Mouse (Mus musculus) frontal cortex, postnatal 36 days (tissue): ENCODE data around the gene Pcsk6.

ENCODE experiments used
- DNase-seq, 2 experiments: peaks; one replicate each; pipeline ENCODE4 v3.0.0; 2022; ENCODE audit warnings: low spot score in 2 of 2

Pcsk6 gene

DNA sequence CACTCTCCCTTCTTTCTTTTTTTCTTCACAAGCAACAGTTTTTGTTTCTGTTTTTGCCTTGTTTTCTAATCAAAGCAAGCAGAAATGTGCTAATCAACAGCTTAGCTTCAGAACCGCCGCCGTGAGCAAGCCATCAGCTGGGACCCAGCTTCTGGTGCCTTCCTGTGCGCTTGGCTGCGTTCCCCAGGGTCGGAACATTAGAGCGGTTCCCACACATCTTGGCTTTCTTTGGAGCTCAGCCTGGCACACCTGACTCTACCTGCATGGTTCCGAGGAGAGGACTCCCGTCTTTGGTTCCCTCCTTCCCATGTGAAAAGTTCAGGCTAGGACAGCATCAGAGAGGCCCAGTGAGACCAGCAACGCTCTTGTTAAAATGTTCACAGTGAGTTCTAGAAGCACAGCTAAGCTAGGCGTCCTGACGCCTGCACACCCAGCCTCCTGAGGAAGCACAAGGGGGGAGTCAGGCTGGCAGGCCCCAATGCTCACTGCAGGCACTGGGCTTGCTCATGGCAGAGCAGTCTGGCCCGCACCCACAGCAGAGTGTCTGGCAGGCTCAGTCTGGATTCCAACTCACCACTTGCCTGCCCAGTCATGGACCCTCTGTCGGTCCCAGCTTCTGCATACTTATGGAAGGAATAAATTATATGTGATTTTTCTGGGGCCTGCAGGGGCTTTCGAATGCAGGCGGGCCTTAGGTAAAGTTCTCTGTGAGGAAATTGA is 139.7 kb downstream of the Pcsk6 start:
- DNase-seq = no peak

DNA sequence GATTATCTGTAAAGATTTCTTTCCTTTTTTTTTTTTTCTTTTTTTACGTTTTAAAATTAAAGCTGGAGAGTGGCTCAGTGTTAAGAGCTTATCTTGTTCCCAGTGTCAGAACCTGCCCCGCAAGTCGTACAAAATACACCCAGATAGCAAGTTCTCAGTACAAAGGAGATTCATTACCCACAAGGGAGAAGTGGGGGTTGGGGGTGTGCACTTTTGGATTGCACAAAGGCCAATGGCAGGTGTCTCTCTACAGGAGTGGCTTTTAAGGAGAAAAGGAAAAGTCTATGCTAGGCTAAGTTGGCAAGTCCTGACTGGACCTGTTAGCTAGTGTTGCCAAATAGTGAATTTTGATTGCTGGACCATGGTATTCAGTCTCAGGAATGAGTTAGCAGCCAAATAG is 140.3 kb downstream of the Pcsk6 start:
- no peak for DNase-seq

DNA sequence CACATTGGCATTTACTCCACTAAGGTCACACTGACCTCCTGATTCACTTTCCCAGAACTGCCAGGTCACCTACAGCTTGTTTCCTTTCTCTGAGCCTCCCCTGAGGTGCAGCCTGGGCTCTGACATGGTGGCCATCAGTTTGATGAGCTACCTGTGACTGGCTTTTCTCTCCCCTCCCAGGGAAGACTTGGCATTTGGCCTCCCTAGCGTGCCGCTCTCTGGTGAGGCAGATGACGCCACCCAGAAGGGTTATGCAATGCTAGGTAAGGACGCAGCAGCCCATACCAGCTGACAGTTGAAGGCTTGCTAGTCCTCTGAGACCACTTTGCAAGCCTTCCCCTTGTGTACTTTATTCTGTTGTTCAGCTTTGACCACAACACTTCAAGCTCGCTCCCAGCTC is 141.9 kb downstream of the Pcsk6 start:
- no peak for DNase-seq

DNA sequence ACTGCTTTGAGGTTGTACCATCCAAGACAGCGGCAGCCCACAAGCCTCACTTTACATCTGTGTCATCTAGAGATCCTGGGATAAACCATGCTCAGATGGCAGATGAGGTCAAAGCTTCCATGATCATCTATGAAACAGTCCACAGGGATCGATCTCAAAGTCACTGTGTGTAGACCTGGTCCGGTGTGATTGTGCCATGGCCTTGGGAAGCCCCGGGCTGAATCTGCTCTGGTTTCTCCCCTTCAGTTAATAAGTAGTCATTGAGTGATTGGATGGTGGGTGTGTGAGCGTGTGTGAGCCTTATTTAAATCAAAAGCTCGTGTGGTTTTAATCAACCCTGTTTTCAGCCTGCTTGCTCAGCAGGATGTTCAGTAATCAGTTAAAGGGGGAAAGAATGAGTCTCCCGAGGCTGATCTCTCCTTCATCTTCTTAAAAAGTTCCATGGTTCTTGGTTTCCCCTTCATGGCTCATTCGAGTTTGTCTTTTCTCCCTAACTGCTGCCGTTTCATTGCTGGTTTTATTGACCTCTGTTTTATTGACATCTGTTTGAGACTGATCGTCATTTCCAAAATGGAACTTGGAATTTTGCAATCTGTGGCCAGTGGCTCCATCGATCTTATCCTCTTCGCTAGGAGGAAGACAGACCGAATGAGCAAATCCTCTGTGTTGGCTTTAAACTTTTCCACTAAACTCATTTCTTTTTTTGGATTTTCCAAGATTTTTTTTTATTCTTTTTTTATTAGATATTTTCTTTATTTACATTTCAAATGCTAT is 142.5 kb downstream of the Pcsk6 start:
- no peak for DNase-seq

DNA sequence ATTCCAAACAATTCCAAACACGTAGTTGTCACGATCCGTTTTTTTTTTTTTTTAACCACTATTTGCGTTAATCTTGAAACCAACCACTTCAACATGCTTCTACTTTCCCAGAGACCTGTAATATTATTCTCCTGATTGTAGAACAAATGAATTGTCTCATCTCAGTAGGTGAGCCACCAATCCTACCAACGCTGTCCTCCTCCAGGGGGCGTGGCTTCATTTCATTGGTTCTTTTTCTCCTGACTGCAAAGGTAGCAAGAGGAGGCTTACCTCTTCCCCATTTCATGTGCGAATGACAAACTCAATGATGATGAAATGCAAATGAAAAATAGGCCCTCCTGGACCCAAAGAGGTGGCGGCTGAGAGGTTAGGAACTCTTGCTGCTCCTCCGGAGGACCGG is 143.5 kb downstream of the Pcsk6 start:
- no peak for DNase-seq

DNA sequence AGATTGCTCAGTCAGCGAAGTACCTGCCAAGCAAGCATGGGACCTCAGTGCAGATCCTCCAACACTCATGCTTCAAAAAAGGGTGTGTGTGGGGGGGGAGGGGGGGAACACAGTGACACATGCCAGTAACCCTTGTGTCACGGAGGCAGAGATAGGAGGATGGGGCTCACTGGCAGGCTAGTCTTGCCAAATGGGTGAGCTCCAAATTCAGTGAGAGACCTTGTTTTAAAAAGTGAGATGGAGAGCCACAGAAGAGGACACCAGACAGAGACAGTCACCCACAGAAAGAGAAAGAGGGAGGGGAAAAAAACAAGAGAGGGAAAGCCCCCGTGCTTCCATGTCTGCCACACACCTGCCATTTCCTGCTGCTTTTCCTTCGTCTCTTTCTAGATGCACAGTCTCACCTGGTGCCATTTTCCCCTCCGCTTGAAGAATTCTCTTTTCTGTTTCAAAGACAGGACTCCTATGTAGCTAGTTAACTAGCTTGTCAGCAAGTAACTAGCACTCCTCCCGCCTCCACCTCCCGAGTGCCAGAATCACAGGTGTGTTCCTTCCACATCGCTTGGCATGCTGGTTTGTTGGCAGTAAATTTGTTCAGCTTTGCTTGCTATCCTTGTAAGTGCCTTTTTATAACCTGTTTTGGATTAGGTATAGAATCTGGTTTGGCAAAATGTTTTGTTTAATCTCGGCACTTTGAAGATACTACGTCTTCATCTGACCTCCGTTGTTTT is 146.8 kb downstream of the Pcsk6 start:
- no peak for DNase-seq

DNA sequence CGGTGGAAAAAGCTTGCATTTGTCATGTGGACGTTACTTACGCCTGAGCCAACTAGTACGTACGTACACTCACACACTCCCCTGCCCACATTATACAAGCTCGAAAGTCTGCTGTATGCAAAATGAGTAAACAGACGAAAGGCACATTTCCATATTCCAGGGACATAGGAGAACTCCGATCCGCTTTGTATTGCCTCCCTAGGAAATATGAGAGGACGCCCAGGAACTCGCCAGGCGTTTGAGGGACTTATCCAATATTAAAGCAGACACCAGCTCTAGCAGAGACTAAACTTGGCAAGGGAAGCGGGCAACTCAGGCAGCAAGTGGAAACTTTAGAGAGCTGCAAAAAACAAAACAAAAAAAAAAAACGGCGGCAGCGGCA is 147.3 kb downstream of the Pcsk6 start:
- peak in 1 of 2 experiments; percentile 26 for DNase-seq

DNA sequence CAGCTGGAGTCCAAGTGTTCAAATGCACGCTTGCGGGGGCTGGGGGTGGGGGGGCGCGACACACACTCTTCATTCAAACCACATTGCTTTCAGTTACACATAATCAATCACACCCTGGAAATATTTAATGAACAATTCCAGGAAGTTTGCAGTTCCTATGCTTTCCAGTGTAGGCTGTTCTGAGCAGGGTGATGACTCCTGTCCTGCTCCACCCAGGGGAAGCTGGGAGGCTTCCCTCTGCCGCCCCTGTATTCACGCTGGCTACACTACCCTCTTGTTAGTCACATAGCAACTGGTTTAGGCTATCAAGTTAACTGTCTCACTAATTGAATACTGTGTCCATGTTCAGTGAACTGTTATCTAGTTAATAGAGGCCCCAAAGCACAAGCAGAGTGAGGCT is 149.0 kb downstream of the Pcsk6 start:
- DNase-seq = no peak

DNA sequence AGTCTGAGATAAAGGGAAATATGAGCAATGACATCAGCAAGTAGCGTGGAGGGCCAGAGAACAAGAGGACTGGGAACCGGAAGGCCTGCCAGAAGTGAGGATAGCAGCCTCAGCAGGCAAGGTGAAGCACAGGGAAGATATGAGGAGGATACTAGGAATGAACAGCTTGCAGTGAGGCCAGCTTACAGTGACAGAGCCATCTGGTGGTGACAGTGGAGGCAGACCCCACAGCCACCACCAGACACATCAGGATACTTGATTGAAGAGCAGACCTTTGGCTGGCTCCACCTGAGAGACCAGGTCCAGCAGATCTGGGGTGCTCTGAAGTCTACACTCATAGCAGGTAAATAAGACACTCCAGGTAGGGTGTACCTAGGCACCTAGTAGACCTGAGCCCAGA is 166.2 kb downstream of the Pcsk6 start:
- DNase-seq = peak; percentile 26 to 30

DNA sequence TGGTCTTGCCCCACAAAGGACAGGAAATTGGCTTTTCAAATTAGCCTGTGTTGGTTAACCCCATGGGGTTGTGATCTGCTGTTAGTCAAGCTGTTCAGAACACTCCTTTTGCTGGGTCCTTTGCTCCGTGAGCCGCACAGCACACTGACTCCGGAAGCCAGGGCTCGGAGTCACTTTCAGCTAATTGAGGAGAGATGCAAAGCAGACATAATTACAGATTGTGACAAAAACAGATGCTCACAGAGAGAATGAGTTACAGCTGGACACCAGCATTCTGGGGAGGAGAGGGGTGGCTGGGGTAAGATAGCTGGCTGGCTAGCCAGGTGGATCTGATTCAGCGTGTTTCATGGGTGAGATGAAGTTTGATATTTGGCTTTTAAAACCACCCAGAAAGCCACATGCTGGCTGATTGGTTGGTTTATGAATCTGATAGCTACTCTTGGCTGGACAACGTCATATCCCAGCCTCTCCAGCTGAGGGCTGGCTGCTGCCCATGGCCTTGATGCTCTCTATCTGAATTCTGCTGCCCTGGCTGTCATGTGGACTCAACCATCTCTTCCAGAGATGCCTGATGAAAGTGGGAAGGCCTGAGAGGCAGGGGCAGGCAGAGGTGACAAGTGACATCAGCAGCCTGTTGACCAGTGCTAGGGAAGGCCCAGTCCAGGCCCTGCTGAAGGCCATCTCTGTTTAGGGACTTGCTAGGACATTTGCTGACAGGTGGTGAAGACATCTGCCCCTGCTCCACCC is 167.4 kb downstream of the Pcsk6 start:
- DNase-seq = no peak

DNA sequence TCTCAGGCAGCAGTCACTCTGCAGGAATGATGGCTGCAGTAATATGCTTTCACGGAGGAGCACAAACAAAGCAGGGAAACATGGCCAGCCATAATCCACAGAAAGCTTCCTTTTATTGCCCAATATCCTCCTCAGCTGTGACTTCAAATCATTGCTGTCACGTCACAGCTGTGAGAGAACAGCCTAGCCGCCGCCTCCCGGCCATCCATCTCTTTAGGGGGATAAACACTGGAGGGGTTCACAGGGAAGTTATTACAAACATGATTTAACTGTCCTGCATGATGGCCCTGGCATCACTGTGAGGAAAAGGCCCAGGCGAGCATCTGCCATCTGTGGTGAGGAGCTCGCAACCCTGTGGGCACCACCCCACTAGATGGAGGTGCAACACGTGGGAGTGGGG is 175.3 kb downstream of the Pcsk6 start:
- no peak for DNase-seq

DNA sequence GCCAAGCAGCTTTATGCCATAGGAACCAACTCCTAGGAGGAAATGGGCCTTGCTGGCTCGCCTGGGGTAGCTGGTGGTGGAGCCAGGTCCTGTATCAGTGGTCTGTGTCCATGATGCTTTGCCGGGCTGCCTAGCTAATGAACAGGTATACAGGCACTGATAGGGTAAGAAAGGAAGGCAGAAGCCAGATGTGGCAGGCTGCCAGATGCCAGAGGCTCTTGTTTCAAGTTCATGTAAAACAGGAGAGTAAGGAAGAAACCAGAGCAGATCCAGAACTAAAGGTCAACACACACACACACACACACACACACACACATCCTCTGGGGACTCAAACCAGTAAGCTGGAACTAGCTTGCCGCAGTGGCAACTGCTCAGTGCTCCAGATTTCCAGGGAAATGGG is 176.7 kb downstream of the Pcsk6 start:
- no peak for DNase-seq

DNA sequence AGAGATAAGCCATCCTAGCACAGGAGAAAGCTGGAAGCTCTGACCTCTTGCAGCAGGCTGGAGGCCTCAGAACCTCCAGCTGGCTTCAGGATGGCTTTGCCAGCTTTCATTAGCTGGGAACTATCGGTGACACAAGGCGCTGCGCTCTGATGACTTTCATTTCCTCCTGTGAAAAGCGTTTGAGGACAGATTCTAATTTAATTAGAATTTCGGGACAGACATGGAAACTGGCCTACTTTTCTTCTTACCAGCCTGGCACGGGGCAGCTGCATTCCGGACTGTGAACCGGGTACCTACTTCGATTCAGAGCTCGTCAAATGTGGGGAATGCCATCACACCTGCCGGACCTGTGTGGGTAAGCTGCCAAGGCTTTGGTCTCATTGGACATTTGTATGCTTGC is 177.2 kb downstream of the Pcsk6 start:
- no peak for DNase-seq

DNA sequence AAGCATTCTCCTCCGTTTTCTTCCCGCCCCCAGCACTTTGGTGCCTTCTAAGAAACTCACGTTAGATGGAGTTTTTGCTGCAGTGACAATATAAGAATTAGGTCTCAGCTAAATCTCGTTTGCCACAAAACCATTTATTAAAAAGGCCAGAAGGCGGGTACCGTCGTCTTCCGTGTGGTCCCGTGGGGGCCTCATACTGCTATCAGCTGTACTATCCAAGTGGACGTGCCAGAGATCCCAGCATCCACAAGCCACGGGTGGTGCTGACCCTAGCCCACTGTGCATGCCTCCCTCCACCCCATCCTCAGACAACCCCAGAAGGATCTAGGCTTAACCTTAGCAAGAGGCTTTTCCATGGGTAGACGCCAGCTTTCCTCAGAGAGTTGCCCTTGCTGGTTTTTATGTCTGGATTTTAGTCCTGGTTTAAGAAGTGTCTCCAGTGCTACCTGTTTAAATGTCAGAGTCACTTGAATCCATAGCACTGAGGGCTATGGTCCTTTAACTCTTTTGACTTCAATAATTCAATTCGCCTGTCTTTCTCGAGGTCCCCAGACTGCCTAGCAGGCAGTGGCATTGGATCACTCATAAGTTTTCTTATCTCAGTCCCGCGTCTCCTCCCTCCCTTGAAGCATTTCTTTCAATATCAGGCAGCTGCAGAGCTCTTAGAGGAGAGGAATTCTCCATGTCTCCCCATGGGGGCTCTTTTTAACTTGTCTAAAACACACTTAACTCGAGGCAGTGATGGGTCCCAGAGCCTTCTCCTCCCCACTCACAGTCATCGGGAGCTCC is 178.7 kb downstream of the Pcsk6 start:
- no peak for DNase-seq

DNA sequence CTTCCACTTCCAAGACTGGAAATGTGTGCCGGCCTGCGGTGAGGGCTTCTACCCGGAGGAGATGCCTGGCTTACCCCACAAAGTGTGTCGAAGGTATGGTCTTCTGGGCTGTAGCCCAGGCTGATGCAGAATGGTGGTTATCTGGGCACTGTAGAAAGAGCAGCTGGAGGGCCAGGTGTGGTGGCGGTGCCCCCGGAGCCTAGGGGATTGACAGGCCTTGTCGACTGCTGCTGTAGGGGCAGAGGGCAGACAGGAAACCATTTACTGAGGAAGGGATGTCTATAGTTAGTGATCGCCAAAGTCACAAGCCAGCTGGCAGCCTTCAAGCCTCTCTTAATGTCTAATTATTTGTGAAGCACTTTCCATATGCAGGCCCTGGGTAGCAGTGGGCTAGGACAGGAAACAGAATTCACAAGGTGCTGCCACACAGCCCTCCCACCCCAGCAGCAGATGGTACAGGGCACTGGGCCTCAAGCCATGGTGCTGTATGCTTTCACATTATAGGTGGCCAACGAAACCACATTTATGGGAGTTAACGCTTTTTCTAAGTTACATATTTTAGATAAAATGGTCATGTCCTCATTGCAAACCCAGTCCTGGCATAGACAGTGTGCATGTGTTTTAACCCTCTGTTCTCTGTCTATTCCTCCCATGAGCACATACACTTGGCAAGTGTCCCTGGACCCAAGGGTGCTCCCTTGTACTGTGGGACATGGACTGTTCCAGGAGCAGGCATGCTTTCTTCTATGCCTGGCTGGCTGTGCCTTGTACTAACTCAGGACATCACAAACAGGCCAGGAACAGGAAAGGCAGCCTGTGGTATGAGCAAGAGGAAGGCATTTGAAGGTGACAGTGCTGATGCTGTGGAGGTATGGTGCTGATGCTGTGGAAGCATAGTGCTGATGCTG is 182.3 kb downstream of the Pcsk6 start, which contains the start of gene Gm45213:
Gm45213 (plus strand) TSS at position 51 of the 908 bp plus-strand sequence.
- no peak for DNase-seq

DNA sequence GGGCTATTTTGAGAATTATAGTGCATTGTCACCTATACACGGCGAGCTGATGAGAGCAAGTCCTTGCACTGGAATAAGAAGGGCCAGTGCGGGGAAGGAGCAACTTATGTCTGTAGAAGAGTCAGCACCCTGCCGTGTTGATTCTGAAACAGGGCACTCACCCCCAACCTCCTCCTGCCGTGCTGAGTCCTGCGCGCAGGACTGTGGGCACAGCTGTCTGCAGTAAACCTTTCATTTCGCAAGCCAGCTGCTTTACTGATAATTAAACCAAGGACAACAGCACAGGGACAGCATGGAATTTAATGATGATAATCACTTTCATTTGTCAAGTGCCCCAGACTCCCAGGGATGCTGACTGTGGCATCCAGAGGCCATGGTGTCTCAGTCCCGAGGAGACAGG is 183.1 kb downstream of the Pcsk6 start:
- no peak for DNase-seq

DNA sequence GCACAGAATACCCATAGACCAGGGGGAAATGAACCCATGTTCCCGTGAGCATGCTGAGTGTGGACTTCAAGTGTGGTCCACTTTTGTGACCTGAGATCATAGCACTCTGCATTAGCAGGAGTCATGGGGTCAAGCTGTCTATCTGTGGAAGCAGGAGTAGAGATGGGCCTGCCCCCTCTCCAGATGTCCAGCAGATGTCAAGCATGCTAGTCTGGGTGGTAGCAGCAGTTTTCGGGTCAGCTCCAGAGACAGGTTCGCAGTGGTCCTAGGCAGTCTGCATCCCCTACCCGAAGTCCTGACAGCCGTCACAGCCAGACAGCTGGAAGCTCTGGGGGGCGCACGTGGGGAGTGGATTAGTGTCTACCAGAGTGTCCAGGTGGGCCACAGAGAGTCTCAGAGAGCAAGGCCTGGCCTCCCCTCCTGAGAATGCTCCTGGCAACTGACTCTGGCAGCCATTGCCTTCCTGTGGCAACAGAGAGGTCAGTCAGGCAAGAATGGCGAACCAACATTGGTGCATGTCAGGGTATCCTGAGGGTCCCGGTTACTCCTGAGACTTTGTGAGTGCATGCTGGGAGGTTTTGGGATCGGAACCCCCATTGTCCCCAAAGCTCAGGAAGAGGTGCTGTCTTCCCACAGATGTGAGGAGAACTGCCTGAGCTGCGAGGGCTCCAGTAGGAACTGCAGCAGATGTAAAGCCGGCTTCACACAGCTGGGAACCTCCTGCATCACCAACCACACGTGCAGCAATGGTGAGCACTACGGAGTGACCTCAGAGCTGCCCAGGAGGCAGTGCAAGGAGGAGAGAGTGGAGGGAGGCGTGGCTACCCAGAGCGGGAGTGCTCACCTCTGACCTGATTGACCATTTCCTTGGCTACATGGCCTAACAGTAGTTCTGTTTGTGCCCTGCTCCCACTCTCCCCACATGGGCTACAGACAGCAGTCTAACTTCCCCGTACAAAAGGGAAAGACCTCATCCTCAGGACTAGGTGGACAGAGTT is 185.7 kb downstream of the Pcsk6 start:
- DNase-seq = no peak

DNA sequence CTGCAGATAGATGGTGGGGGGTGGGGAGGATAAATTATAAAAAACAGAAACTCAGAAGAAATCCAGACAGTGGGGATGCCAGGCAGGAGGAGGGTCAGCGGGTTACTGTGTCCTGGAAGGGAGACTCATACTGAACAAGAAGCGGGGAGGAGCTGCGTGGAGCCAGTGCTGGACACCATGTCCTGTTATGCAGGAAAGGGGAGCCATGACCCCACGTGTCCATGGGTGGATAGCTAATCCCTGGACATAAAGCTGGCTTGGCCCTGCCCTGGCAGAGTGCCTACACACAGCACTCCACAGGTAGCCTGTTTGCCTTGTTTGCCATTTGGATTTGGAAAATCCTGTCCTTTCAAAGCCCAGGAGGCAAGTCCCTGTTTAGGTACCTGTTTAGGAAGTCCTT is 186.4 kb downstream of the Pcsk6 start:
- DNase-seq = no peak
